Mouse (Mus musculus) midbrain, embryonic 10.5 days (tissue): ENCODE data around the gene Ticrr. TPM values are rescaled to one million over a fixed set of nuclear protein-coding genes. Genes with fewer than 3 reads are reported as not detected.

ENCODE experiments used
- DNase-seq: peaks from one replicate; pipeline ENCODE4 v3.0.0-alpha.2; 2017; ENCODE audit warnings: low spot score
- H3K27ac ChIP-seq: fragments of 300-500 bp; sonication (generic); replicated peaks from 2 replicates; pipeline ENCODE4 v1.5.1; 2016; ENCODE audit warnings: mild to moderate bottlenecking
- H3K27me3 ChIP-seq: fragments of 300-500 bp; sonication (generic); 2 replicates; pipeline ENCODE4 v1.6.1; 2016; ENCODE audit warnings: low read depth, mild to moderate bottlenecking; ENCODE audit not compliant: poor library complexity, severe bottlenecking
- H3K36me3 ChIP-seq: fragments of 300-500 bp; sonication (generic); 2 replicates; pipeline ENCODE4 v1.6.1; 2016; ENCODE audit warnings: mild to moderate bottlenecking, moderate library complexity
- H3K4me1 ChIP-seq: fragments of 300-500 bp; sonication (generic); 2 replicates; pipeline ENCODE4 v1.6.1; 2016
- H3K4me3 ChIP-seq: fragments of 300-500 bp; sonication (generic); 2 replicates; pipeline ENCODE4 v1.5.1; 2016; ENCODE audit warnings: mild to moderate bottlenecking, moderate library complexity
- H3K9me3 ChIP-seq: fragments of 300-500 bp; sonication (generic); replicated peaks from 2 replicates; pipeline ENCODE4 v1.6.1; 2016; ENCODE audit warnings: mild to moderate bottlenecking
- WGBS: fragments of 180-500 bp; shearing (Covaris S2); methylation state at CpG from one replicate; pipeline ENCODE4 v1.1.7; 2016; 5-methylcytosine and 5-hydroxymethylcytosine counted together
- polyA plus RNA-seq: library from polyadenylated mRNA; unstranded; fragments of >200 nt; fragmentation: Nextera tagmentation; extraction: Ambion mirVana; gene quantifications from 2 replicates; pipeline ENCODE4 v1.2.1, GENCODE M21; 2016

The Ticrr gene
- polyA plus RNA-seq, 1 experiment from 2014 or later = 14.4 TPM

DNA sequence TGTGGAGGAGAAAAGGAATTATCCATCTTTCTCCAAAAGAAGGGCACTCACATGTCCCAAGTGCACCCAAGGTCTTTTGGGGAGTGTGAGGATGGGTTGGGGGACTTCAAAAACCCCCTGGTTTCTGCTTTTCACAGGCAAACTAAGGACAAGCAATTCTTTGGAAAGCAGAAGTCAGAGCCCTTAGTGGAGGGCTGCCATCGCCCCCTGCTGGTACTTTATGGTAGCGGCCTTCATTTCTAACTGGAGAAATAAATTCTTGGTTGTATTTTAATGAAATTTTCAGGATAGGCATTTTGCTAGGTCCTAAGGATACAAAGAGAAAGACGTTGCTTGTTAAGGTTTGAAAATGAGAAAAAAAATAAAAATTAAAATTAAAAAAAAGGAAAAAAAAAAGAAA lies 11.0 kb upstream of the Ticrr start:
- DNase-seq = peak; percentile 64
- 6% methylated on average over 3 of the region's 3 CpGs for WGBS
- H3K27me3 ChIP-seq = no peaks in the 10 kb centered on the region
- no peaks in the 10 kb centered on the region for H3K9me3 ChIP-seq
- H3K36me3 ChIP-seq = no peaks in the 10 kb centered on the region
- H3K27ac ChIP-seq = no peak overlapping the region
- H3K4me1 ChIP-seq = no peaks in the 10 kb centered on the region
- no peak overlapping the region for H3K4me3 ChIP-seq

DNA sequence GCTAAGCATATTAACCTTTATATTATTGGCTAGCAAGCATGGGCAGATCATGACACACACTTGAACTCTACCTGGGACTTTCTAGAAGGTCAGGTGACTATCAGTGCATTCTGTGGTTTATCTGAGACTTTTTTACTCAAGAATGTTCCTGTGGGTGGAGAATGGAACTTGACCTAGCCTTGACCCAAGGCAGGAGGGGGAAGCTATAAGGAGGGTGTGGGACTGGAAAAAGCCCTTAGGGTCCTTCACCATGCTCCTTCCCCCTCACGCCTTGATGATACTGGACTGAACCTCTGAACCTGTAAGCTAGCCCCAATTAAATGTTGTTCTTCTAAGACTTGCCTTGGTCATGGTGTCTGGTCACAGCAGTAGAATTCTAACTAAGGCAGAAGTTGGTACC lies 5.8 kb upstream of the Ticrr start:
- WGBS = 84% methylated on average over 1 of the region's 1 CpGs
- no peaks in the 10 kb centered on the region for H3K36me3 ChIP-seq
- DNase-seq = no peak

GRCm38 (mm10) chr7:79654586-79654985 lies 5.4 kb upstream of the Ticrr start:
- Histone ChIP-seq H3K27ac (no peak overlapping the region), H3K36me3 (no peaks in the 10 kb centered on the region), H3K4me1 (peaks cover 5% of the 10 kb centered on the region), H3K27me3 (no peaks in the 10 kb centered on the region), H3K4me3 (no peak overlapping the region), H3K9me3 (no peaks in the 10 kb centered on the region)
- DNase-seq = no peak
- 17% methylated on average over 1 of the region's 1 CpGs for WGBS

More for the DNA sequence above, 5.8 kb upstream of the Ticrr start:
- Histone ChIP-seq H3K27me3 (no peaks in the 10 kb centered on the region), H3K27ac (no peak overlapping the region), H3K9me3 (no peaks in the 10 kb centered on the region), H3K4me1 (peaks cover 3% of the 10 kb centered on the region), H3K4me3 (no peak overlapping the region)

DNA sequence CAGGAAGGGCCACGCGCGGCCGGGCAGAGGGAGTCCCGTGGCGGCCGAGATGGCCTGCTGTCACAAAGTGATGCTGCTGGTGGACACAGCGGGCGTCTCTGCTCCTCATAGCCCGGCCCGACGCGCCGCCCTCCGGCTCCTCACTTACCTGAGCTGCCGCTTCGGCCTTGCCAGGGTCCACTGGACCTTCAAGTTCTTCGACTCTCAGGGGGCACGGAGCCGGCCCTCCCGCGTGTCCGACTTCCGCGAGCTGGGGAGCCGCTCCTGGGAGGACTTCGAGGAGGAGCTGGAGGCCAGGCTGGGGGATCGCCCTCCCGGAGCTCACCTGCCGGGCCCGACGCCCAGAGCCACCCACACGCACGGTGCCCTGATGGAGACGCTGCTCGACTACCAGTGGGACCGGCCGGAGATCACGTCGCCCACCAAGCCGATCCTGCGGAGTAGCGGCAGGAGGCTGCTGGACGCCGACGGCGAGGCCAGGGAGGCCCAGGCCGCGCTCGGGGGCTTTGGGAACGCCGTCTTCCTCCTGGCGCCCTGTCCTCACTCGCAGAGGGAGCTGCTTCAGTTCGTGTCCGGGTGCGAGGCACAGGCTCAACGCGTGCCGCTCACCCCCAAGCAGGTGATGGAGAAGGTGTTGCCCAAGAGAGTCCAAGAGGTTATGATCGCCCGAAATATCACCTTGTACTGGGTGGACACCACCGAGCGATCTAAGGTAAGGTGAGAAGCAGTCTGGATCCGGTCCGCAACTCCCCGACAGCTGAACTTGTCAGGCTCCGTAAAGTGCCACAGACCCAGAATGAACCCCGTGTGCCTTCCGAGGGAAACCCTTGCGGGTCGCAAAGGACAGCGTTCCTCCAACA lies 525 bp downstream of the Ticrr start:
- peaks cover 43% of the 10 kb centered on the region for H3K4me1 ChIP-seq
- no peak for DNase-seq
- peaks cover 27% of the 10 kb centered on the region for H3K36me3 ChIP-seq
- H3K27ac ChIP-seq = peak overlapping the region; percentile 94
- H3K27me3 ChIP-seq = no peaks in the 10 kb centered on the region
- under 1% methylated on average over 73 of the region's 73 CpGs for WGBS
- peak overlapping the region; percentile 100 for H3K4me3 ChIP-seq
- H3K9me3 ChIP-seq = no peaks in the 10 kb centered on the region

DNA sequence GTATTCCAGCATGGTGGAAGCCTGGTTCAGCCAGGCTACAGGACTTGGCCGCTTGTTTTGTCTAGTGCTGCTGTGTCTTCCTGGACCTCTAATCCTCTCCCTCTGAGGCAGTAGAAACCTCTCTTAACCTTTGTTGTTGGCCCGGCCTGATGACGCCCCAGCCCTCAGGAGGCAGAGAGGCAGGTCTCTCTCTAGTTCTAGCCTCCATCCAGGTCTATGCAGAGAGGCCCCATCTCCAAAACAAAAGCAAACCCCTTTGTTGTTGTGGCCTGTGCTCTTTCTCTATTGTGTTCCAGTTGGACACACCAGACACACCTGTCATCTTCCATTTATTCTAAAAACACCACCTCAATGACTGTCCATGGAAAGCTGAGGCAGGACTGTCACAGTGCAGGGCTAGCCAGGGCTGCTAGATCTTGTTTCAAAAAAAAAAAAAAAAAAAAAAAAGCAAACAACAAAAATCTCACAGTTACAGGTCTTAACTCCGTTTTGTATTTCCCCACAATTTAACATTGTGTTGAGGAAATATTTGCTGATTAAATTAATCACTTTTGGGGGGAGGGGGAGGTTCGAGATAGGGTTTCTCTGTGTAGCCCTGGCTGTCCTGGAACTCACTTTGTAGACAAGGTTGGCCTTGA lies 1.4 kb downstream of the Ticrr start:
- Histone ChIP-seq H3K27me3 (no peaks in the 10 kb centered on the region), H3K36me3 (peaks cover 35% of the 10 kb centered on the region), H3K4me3 (peak overlapping the region; percentile 100), H3K27ac (peak overlapping the region; percentile 94), H3K4me1 (peaks cover 43% of the 10 kb centered on the region), H3K9me3 (no peaks in the 10 kb centered on the region)
- peak; percentile 42 for DNase-seq
- WGBS = 23% methylated on average over 5 of the region's 5 CpGs

- Histone ChIP-seq H3K9me3 (no peaks in the 10 kb centered on the region), H3K27me3 (no peaks in the 10 kb centered on the region), H3K27ac (no peak overlapping the region), H3K4me3 (no peak overlapping the region), H3K36me3 (peaks cover 88% of the 10 kb centered on the region), H3K4me1 (peaks cover 26% of the 10 kb centered on the region)
- no peak for DNase-seq
Measured at GRCm38 (mm10) chr7:79666690-79667089, 6.7 kb downstream of the Ticrr start.

GRCm38 (mm10) chr7:79670900-79671604 lies 11.1 kb downstream of the Ticrr start:
- Histone ChIP-seq H3K4me3 (no peak overlapping the region), H3K4me1 (no peaks in the 10 kb centered on the region), H3K27ac (no peak overlapping the region), H3K27me3 (no peaks in the 10 kb centered on the region), H3K9me3 (no peaks in the 10 kb centered on the region), H3K36me3 (peaks cover 99% of the 10 kb centered on the region)
- DNase-seq = no peak
- WGBS = 95% methylated on average over 4 of the region's 4 CpGs

DNA sequence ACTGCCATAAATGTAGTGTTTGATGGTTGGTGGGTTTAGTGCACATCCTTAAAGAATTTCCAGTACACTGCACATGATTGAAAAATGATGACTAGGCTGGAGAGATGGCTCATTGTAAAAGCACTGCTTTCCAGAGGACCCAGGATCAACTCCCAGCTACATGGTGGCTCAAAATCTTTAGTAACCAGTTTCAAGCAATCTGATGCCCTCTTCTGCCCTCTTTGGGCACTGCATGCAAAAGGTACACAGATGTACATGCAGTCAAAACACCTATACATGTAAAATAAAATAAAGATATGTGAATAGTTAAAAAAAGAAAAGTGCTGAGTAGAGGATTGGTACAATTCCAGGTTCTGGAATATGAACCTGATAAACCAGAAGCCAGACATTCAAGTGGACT lies 19.2 kb downstream of the Ticrr start:
- Histone ChIP-seq H3K36me3 (peaks cover 99% of the 10 kb centered on the region), H3K9me3 (no peaks in the 10 kb centered on the region), H3K27ac (no peak overlapping the region), H3K4me3 (no peak overlapping the region), H3K4me1 (no peaks in the 10 kb centered on the region), H3K27me3 (no peaks in the 10 kb centered on the region)
- no peak for DNase-seq

- H3K4me3 ChIP-seq = no peak overlapping the region
- no peaks in the 10 kb centered on the region for H3K27me3 ChIP-seq
Measured at GRCm38 (mm10) chr7:79680231-79680630, 20.2 kb downstream of the Ticrr start.

DNA sequence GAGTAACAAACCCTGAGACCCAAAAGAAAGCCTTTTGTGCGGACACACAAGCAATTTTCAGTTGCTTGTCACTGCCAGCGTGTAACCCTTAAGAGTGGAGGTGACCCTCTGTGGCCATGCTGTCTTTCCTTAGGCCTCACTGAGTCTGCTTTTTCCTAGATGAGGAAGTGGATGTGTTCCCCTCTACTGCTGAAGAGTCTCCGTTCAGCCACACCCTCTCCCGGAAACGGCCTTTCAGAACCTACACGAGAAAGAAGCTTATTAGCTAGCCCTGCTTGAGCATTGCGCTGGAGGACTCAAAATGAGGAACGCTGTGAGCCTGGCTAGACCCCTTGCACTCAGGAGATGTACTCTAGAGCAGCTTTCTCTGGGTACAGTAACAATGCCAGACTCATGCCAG lies 36.5 kb downstream of the Ticrr start:
- H3K4me3 ChIP-seq = no peak overlapping the region
- H3K36me3 ChIP-seq = peaks cover 100% of the 10 kb centered on the region
- WGBS = 88% methylated on average over 8 of the region's 8 CpGs

More at GRCm38 (mm10) chr7:79680231-79680630, 20.2 kb downstream of the Ticrr start:
- no peaks in the 10 kb centered on the region for H3K4me1 ChIP-seq
- H3K27ac ChIP-seq = no peak overlapping the region
- DNase-seq = no peak
- H3K36me3 ChIP-seq = peaks cover 99% of the 10 kb centered on the region
- 95% methylated on average over 2 of the region's 2 CpGs for WGBS
- no peaks in the 10 kb centered on the region for H3K9me3 ChIP-seq

GRCm38 (mm10) chr7:79702755-79703154 lies 42.8 kb downstream of the Ticrr start:
- no peaks in the 10 kb centered on the region for H3K4me1 ChIP-seq
- H3K27ac ChIP-seq = no peak overlapping the region
- H3K27me3 ChIP-seq = no peaks in the 10 kb centered on the region
- 80% methylated on average over 16 of the region's 16 CpGs for WGBS
- H3K4me3 ChIP-seq = no peak overlapping the region
- DNase-seq = no peak
- H3K36me3 ChIP-seq = peaks cover 99% of the 10 kb centered on the region
- H3K9me3 ChIP-seq = no peaks in the 10 kb centered on the region

More for the DNA sequence above, 36.5 kb downstream of the Ticrr start:
- Histone ChIP-seq H3K9me3 (no peaks in the 10 kb centered on the region), H3K27me3 (no peaks in the 10 kb centered on the region), H3K4me1 (no peaks in the 10 kb centered on the region), H3K27ac (no peak overlapping the region)
- no peak for DNase-seq

DNA sequence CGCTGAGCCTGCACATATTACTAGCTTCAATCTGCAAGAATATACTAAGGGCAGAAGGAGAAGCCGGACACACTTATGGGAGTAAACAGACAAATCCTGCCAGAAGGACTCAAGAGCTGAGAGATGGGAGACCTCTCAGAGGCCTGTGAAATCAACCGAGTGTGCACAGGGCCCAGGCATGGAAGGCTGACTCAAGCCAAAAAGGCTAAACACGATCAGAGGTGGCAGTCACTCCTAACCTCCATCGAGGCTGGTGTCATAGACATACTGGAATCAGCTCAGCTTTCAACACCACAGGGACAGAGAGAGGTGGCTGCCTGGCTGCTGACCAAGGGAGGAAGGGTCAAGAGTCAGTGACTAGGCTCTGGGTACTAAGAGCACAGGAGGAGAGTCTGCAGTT lies 45.2 kb downstream of the Ticrr start:
- no peak for DNase-seq
- Histone ChIP-seq H3K36me3 (peaks cover 89% of the 10 kb centered on the region), H3K4me3 (no peak overlapping the region), H3K27ac (no peak overlapping the region), H3K9me3 (no peaks in the 10 kb centered on the region), H3K27me3 (peaks cover 15% of the 10 kb centered on the region), H3K4me1 (peaks cover 7% of the 10 kb centered on the region)
- 92% methylated on average over 5 of the region's 5 CpGs for WGBS
